Mouse (Mus musculus): ENCODE results near the gene Magi2. TPM values are rescaled to one million over a fixed set of nuclear protein-coding genes. Genes with fewer than 3 reads are reported as not detected.

The Magi2 gene
- polyA plus RNA-seq, 1 experiment from 2014 or later = 2.4 TPM

DNA sequence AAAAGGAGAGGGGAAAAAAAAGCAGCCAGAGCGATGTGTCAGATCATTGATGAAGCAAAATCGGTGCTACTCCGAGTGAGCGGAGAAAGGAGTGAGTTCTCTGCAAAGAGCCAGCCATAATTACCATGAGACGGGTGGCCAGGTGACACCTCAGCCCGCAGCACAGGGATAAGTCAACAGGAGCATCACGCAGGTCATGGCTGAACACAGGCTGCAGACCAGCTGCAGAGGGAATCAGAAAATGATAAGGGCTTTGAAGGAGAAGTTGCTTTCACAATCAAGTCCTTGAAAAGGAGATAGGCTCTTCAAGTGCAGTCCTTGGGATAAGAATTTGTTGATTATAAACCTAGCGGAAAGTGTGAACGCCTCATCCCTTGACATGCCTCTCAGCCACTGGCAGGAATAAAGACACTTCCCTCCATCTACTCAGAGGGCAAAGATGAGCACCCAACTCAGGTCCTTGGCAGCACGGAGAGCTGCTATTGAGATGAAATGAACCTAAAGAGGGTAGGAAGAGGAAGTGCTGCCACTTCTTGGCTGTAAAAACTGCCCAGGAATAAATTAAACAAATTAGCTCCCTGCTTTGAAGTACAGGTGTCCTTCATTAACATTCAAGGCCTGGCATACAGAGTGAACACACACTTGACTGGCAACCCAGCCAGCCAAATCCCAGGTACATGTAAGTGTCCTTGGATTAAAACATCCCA is 1428.1 kb downstream of the Magi2 start:
- ATAC-seq = no peak
- H3K27me3 ChIP-seq = no peaks in the 10 kb centered on the region
- in situ Hi-C loops (cut with MboI; ENCODE audit: low pct_unique_long_range_greater_than_20kb) = no loop called here
- ChIA-PET CTCF (interaction anchor here (0.9 to 1.9 kb wide), 2 partner anchors 8 to 76 kb away, joined by 3 to 6 read pairs; no protein-coding TSS in a partner anchor), POLR2A (no interaction called here)
- TF ChIP-seq CTCF (IDR thresholded peaks at IDR 0.05) = no peak
- no peak for DNase-seq (ENCODE audit: low read depth, low spot score)

DNA sequence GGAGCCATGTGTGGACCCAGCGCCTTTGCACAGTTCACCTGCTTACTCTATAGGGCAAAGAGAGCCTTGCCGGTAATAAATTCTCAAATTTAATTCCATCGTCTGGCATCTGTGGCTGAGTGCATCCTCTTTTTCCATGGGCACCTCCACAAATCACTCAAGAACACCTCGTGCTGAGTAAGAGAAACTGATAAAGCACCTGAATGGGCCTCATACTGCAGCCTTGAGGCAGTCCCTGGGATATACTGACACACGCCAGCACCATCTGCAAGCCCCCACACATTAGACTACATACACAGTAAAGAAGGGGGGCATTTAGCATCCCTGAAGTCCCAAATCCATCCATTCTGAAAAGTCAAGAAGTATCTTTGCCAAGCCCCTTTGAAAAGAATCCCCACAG is 1430.2 kb downstream of the Magi2 start:
- DNase-seq (ENCODE audit: low read depth, low spot score) (no peak), ATAC-seq (no peak)
- POLR2A ChIA-PET = interaction anchor here (1.0 kb wide), 1 partner anchor 12 kb away, joined by 7 read pairs; no protein-coding TSS in a partner anchor
- no peaks in the 10 kb centered on the region for H3K27me3 ChIP-seq
- in situ Hi-C loops (cut with MboI; ENCODE audit: low pct_unique_long_range_greater_than_20kb) = no loop called here
- TF ChIP-seq CTCF (IDR thresholded peaks at IDR 0.05) = no peak
- CTCF ChIA-PET = interaction anchor here (0.6 kb wide), 1 partner anchor 845 kb away, joined by 4 read pairs; no protein-coding TSS in a partner anchor

DNA sequence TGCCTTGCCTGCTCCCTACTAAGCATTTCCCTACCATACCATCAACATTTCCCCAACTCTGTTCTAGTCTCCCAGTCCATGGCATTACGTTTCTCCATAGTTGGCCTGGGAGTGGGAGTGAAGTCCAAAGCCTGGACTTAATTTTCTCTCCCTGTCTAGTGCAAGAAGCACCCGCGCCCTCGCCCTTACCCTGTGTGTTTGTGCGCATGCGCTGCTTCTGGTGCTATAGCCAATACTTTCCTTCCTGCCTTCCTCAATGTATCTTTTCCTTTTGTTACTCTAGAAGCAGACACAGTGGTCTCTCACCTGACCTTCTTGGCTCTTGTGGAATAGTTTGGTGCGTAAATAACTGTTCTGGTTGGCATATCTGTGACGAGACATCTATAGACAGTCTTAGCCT is 1440.8 kb downstream of the Magi2 start:
- ChIA-PET CTCF (no interaction called here), POLR2A (no interaction called here)
- ATAC-seq (no peak), DNase-seq (ENCODE audit: low read depth, low spot score) (no peak)
- no peak for TF ChIP-seq CTCF (IDR thresholded peaks at IDR 0.05)
- in situ Hi-C loops (cut with MboI; ENCODE audit: low pct_unique_long_range_greater_than_20kb) = no loop called here
- H3K27me3 ChIP-seq = no peaks in the 10 kb centered on the region

DNA sequence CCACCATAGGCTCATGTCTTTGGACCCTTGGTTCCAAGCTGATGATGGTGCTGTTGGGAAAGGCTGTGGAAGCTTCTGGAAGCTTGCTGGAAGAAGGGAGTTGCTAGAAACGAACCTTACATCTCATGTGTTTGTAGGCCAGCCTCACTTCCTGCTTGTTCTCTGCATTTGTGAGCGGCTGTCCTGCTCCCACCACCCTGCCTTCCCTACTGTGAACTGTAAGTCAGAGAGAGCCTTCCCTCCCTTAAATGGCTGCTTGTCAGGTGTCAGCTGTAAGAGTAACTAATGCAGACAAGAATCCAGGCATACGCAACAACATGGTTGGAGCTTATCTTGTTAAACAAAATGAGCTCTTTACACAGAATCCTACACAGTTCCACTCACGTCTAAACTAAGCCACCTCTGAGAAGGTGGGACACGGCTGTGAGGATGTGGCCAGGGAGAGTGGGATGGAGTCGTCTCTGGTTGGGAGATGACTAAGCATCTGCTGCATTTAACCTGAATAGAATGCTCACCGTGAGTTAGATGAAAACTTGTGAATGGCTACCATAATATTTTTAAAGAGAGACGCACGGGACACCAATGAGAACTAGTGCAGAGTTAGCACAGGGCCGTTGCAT is 1442.0 kb downstream of the Magi2 start:
- in situ Hi-C loops (cut with MboI; ENCODE audit: low pct_unique_long_range_greater_than_20kb) = no loop called here
- CTCF ChIA-PET = interaction anchor here (0.9 kb wide), 1 partner anchor 15 kb away, joined by 3 read pairs; no protein-coding TSS in a partner anchor
- POLR2A ChIA-PET = interaction anchor here (1.1 kb wide), 1 partner anchor 12 kb away, joined by 7 read pairs; no protein-coding TSS in a partner anchor

DNA sequence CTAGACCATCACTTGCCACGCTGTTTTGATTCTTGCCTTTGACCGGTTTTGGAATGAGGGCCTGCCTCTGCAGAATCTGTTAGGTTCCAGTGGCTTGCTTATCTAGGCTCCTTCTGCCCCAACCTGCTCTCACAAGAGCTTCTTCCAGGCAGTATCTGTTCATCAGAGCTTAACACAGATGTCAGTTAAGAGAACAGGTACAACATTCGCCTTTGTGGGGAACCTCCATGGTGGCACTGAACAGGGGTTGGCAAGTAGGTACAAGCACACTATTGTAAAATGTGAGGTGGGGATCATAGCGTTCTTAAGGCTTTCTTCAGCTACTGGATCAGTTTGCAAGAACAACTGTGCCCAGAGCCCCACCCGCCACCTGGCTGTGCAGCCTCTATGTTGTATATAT is 1442.6 kb downstream of the Magi2 start:
- in situ Hi-C loops (cut with MboI; ENCODE audit: low pct_unique_long_range_greater_than_20kb) = no loop called here
- H3K27me3 ChIP-seq = no peaks in the 10 kb centered on the region
- no peak for ATAC-seq
- DNase-seq (ENCODE audit: low read depth, low spot score) = no peak
- TF ChIP-seq CTCF (IDR thresholded peaks at IDR 0.05) = no peak
- ChIA-PET CTCF (interaction anchor here (0.9 to 1.5 kb wide), 2 partner anchors 11 to 16 kb away, joined by 3 read pairs; no protein-coding TSS in a partner anchor), POLR2A (interaction anchor here (1.1 kb wide), 1 partner anchor 12 kb away, joined by 7 read pairs; no protein-coding TSS in a partner anchor)

More for the DNA sequence above, 1442.0 kb downstream of the Magi2 start:
- DNase-seq (ENCODE audit: low read depth, low spot score) = no peak
- no peaks in the 10 kb centered on the region for H3K27me3 ChIP-seq
- TF ChIP-seq CTCF (IDR thresholded peaks at IDR 0.05) = no peak
- ATAC-seq = no peak

DNA sequence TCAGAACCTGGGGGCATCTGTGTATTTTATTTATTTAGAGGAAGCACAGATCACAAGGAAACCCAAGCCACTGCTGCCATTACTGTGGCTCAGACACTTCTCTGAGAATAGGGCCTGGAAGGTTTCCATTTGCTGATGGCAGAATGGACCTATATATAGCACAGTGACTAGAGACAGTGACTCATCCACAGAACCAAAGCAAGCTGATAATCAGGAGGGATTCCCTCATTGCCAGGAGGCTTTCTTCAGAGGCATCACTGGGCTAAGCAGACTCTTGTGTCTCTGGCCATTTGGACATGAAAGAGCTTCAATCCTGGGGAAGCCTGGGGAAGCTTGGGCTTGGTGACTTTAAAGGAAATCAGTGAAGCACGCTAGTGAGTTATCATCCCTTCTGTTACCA is 1445.0 kb downstream of the Magi2 start:
- in situ Hi-C loops (cut with MboI; ENCODE audit: low pct_unique_long_range_greater_than_20kb) = no loop called here
- CTCF ChIA-PET = no interaction called here
- H3K27me3 ChIP-seq = no peaks in the 10 kb centered on the region
- POLR2A ChIA-PET = no interaction called here
- ATAC-seq (peak; percentile 84), DNase-seq (ENCODE audit: low read depth, low spot score) (no peak)
- TF ChIP-seq CTCF (IDR thresholded peaks at IDR 0.05) = no peak

DNA sequence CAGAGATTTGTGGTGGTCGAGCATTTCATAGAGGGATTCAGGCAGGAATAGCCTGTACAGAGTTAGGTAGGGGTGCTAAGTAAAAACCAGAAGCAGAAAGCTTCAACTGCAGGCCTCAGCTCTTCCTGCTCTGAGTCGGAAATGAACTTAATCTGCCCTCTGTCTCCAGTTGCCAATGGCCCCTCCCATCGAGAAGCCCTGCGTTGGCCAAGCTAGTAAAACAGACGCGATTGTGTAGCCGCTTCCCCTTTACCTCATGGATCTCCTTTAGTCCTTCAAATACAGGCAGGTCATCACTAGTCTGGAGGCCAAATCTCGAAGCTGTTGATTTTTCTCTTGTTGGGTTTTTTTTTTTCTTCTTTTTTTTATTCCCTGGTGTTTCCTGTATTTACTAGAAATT is 1447.7 kb downstream of the Magi2 start:
- ChIA-PET CTCF (no interaction called here), POLR2A (no interaction called here)
- in situ Hi-C loops (cut with MboI; ENCODE audit: low pct_unique_long_range_greater_than_20kb) = no loop called here
- ATAC-seq = no peak
- no peak for TF ChIP-seq CTCF (IDR thresholded peaks at IDR 0.05)
- H3K27me3 ChIP-seq = no peaks in the 10 kb centered on the region
- no peak for DNase-seq (ENCODE audit: low read depth, low spot score)

DNA sequence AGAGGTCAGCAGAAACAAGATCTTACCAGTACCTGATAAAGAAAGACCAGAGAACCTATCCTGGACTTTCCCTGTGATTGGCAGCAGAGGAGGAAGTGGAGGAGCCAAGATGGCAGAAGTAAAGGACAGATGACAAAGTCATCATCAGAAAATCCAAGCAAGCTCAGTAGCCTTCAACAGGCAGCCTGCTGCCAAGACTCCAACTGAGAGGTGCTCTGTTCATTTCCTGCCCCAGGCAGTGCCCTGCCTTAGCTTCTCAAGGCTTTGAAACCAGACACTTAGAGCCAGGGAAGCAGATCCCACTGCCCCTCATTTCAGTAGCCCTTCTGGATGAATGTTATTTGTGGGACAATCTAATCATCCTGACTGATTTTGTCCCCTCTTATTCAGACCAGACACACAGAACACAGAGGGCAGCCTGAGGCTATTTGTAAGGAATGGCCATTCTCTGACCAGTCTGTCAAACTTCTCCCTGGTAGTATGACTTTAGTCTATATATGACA is 1448.4 kb downstream of the Magi2 start:
- in situ Hi-C loops (cut with MboI; ENCODE audit: low pct_unique_long_range_greater_than_20kb) = no loop called here
- ChIA-PET CTCF (interaction anchor here (0.7 kb wide), 1 partner anchor 21 kb away, joined by 3 read pairs; no protein-coding TSS in a partner anchor), POLR2A (no interaction called here)
- H3K27me3 ChIP-seq = no peaks in the 10 kb centered on the region
- ATAC-seq = no peak
- no peak for DNase-seq (ENCODE audit: low read depth, low spot score)
- TF ChIP-seq CTCF (IDR thresholded peaks at IDR 0.05) = no peak

DNA sequence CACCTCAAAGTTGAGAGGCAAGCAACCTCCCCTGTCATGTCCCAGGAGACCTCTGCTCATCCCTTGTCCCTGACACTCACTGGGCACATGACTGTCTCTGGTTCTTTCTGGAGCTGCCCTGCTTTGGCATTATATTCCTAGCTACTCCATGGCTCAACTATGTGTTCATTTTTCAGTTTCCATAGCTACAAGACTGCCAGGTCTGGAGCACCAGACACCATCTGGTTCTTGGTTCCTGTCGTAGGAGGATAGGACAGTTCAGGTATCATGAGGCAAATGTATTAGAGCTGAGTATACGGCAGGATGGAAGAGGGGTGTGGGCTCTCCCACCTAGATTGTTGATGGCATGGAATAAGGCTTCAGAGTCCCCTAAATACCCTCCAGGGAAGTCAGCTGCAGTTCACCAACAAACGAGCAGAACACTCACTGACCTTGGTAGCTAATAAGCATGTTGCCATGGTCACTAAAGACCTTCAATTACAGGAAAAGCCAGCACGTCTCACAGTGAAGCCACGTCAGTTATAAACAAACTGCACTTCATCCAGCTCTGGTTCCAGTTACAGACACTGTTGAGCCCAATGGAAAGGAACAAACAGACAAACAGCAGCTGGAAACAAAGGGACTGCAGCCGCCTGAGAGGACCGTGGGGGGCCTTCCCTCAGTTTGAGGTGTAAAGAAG is 1449.5 kb downstream of the Magi2 start:
- CTCF ChIA-PET = interaction anchor here (0.7 to 1.7 kb wide), 2 partner anchors 22 to 27 kb away, joined by 3 read pairs; no protein-coding TSS in a partner anchor
- DNase-seq (ENCODE audit: low read depth, low spot score) (no peak), ATAC-seq (peak; percentile 5)
- H3K27me3 ChIP-seq = no peaks in the 10 kb centered on the region
- in situ Hi-C loops (cut with MboI; ENCODE audit: low pct_unique_long_range_greater_than_20kb) = no loop called here
- POLR2A ChIA-PET = no interaction called here
- TF ChIP-seq CTCF (IDR thresholded peaks at IDR 0.05) = no peak

DNA sequence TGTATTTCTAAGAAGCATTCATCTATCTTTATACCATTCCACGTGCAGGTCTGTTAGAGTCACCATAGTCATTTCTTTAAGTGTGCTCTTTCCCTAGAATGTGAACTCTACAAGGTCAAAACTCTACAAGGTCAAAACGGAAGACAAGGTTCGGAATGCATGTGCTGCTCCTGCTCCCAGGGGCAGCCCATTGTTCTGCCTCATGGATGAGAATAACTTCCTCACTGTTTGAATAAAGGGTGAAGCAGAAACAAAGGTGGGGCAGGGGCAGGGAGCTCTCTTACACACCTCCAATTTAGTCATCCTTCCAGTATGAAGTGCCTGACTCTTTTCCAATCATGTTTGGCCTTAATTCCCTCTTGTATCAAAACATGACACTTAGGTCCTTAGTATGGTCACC is 1450.4 kb downstream of the Magi2 start:
- ATAC-seq = no peak
- POLR2A ChIA-PET = interaction anchor here (0.5 kb wide), 1 partner anchor 24 kb away, joined by 5 read pairs; no protein-coding TSS in a partner anchor
- no peaks in the 10 kb centered on the region for H3K27me3 ChIP-seq
- no peak for TF ChIP-seq CTCF (IDR thresholded peaks at IDR 0.05)
- in situ Hi-C loops (cut with MboI; ENCODE audit: low pct_unique_long_range_greater_than_20kb) = no loop called here
- CTCF ChIA-PET = interaction anchor here (1.7 kb wide), 1 partner anchor 26 kb away, joined by 3 read pairs; no protein-coding TSS in a partner anchor
- no peak for DNase-seq (ENCODE audit: low read depth, low spot score)

Measured in Patski (cell line).